Mouse (Mus musculus): ENCODE measurements around the gene Car3.
"Not testable (repeated sequence)": the region's sequence is repeated elsewhere in the genome, so short reads cannot be mapped to it uniquely, and the experiment has no call there.

Car3 gene

DNA sequence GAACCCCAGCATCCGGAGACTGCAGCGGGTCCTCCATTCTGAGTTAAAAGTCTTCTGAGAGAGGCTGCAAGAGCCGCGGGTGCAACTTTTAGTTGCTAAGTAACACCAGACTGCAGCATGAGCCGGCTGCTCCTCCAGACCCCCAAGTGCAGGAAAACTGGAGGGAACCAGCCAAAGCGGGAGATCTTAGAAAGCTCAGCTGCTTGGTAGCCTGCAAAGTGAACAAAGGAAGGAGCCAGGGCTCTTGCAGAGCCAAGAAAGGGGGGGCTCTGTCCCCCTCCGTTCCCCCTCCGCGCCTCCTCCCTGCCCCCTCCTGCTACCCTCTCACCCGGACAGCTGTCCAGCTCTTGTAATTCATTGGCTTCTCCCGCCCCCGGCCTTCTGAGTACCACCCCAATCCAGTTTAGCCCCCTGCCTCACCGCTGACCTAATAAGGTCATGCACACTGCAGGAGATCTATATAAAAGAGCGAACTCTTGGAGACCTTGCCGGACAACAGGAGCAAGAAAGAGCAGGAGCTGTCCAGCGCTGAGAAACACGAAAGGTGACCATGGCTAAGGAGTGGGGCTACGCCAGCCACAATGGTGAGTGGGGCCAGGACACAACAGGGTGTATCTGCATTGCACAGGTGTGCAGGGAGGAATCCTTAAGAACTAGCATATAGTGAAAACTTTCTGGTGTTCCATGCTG, at the start of gene Car3:
Gene Car3, plus strand, starts transcription at position 491 of the 690 bp plus-strand sequence.
- DNase-seq (ENCODE audit: low spot score in 2 of 2), result no peak

DNA sequence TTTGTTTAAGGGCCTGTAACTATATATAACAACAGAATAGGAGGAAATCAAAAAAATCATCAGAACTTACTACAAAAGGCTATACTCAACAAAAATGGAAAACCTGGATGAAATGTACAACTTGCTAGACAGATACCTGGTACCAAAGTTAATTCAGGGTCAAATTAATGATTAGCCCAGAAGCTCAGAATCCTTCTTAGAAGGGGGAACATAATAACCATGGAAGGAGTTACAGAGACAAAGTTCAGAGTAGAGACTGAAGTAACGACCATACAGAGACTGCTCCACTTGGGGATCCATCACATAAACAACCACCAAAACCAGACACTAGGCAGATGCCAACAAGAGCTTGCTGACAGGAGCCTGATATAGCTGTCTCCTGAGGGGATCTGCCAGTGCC, 47.9 kb upstream of the Car3 start:
- DNase-seq (ENCODE audit: low spot score in 2 of 2), result not testable (repeated sequence)

DNA sequence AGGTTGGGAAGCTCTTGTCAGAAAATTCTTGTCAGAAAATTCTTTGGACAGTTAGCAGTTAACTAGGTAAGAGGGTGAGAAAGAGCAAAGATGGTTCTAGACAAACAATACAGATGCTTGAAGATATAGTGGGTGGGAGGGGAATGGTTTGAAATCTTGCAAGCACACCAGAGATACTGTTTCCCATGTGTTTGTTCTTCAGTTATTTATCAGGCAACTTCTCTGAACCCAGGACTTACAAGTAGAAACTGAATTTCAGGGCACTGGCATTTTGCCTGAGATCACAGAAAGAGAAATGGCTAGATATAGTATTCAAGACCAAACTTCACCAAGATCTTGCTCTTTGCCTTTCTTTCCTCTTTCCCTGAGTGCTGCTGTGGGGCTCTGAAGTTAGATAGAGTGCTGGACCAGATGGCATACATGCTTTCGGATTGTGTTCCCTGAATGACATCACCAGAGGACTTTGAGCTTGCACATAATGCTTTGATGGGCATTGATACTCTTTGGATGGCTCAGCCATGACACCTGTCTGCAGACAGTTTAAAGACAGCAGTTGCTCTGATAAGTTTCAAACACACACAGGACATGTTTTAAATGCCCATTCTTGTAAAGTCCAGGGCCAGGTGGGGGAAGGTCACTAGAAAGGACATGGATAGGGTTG, 43.3 kb upstream of the Car3 start:
- no peak for DNase-seq (ENCODE audit: low spot score in 2 of 2)

DNA sequence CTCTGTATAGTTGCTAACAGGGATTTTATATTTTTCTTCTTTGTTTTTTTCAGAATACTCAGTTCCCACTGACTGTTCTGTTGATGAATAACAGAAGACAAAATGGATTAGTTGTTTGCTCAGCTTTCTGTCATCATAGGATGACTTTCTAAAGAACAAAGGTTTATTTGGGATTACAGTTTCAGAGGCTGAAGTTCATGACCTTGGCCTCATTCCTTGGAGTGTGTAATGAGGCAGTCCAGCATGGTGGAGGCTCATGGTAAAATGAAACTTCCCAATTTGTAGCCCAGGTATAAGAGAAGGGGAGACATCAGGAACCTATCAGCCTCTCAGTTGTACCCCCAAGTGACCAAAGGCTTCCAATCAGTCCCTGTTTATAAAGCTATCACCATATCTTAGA, 34.4 kb upstream of the Car3 start:
- DNase-seq (ENCODE audit: low spot score in 2 of 2), result no peak

DNA sequence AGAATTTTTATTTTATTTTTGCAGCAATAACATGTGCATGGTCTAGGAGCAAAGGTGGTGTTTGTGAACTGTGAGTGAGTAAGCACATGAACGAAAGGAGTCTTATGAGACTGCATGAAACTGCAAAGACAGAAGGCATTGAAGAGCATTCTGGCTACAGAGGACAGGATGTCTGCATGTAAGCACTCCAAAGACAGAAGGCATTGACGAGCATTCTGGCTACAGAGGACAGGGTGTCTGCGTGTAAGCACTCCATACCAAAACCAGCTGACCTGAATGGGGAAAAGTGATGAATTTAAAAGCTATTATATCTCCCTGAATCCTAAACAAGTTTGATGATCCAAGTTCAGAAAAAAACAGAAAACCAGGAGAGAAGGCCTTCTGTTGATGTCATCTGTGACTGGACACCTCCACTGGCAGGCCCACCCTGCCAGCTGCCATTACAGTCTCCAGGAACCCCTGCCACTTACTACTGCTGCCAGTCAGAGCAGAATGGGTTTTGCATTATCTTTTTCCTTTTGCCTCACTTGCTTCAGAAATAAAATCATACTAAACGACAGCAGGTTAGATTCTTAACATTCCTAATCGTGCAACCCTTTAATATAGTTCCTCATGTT, 32.0 kb upstream of the Car3 start:
- DNase-seq (ENCODE audit: low spot score in 2 of 2), result no peak

DNA sequence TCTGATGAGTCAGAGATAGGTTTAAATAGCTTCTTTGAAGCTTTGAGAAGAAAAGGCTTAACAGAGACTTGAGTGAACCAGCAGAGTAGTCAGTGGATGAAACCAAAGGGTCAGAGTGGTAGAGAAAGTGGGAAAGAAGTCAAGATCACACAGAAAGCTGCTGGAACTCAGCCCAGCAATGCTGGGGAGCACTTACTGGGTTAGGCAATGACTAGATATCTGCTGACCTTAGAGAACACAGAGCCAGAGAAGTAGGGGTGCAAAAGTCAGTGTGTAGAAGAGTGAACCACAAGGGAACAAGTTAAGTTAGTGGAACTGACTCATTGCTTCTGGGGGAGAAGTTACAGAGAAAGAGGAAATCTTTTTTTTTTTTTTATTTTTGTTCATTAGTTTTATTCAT, 30.5 kb upstream of the Car3 start:
- DNase-seq (ENCODE audit: low spot score in 2 of 2), result no peak

DNA sequence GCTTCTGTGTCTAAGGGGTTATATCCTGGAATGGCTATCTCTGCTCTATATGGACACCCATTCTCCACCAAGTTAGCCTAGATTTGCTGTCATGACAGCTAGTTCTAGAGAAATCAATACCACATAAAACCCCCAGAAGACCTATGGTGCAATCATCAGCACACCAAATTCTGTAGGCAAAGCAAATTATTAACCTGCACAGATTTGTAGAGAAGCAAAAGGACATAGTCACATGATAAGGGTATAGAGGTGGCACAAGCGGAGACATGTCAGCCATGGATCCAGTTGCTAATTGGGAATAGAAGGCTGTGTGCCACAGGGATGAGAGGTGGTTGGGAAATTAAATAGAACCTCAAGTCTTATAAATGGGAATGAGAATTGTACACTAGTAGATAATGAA, 24.4 kb upstream of the Car3 start:
- DNase-seq (ENCODE audit: low spot score in 2 of 2), result no peak

DNA sequence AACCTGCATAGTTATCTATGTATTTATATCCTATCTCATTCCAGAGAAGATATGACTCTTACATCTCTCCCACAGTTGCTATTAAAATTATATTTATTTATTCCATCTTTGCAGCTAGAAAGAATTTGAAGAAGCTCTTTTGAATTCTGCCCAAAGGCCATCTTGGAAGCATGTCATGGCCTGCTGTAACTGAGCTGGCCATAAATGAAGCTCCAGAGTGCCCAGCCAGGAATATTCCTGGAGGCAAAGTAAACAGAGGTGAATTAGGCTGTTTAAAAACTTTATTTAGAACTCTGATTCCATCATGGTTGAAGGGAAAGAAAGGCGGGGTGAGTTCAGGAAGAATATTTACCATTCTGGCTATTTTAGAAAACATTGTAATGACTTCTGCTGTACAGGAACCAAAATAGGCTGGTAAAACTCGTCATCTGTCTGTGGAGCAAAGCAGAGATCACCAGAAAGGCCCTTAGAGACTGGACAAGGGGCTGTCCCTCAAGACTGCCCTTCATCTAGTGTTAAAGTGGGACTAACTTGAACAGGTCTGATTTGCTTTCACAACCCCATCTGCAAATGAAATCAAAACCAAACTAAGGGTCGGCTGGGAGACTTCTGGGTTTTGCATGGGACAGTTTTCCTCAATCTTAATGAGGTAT, 23.7 kb upstream of the Car3 start:
- DNase-seq (ENCODE audit: low spot score in 2 of 2), result no peak

DNA sequence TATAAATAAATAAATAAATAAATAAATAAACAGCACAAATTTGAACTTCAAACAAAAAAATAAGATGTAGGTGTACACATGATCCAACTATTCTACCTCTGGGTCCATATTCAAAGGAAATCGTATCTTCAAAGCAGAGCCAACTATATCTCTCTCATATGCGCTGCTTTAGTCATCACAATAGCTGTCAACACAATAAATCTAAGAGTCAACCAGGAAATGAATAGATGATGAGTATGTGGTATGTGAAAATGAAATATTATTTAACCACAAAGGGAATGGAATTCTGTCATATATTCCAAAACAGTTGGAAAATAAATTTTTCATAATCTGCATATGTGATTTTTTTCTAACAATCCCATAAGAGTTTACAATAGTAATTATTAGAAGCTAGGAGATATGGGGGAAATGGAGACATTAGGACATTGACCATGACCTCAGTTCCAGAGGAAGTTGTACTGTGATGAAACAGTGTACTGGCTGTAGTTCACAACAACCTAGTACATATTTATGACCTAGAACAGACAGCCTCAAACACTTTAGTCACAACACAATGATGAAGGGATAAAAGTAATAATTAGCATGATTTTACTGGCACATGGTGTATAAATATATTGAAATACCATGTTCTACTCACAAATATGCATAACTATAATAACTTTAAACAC, 14.6 kb upstream of the Car3 start:
- no peak for DNase-seq (ENCODE audit: low spot score in 2 of 2)

DNA sequence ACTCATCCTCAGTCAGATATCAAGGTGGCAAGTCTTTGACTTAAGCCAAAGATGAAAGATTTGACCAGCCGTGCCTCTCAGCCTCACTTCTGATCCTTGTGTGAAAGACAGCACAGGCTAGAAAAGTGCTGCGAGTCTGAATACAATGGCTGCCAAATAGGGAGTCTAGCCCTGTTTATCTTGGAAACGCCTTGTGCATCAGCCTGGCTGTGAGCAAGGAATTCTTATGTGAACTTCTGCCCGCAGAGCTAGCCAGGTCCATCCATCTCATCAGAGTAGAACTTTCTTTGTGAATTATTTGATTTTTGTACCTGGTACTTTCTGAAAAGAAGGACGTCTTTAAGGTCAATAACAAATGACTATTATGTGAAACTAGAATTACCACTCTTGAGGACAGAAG, 9.3 kb upstream of the Car3 start:
- no peak for DNase-seq (ENCODE audit: low spot score in 2 of 2)

DNA sequence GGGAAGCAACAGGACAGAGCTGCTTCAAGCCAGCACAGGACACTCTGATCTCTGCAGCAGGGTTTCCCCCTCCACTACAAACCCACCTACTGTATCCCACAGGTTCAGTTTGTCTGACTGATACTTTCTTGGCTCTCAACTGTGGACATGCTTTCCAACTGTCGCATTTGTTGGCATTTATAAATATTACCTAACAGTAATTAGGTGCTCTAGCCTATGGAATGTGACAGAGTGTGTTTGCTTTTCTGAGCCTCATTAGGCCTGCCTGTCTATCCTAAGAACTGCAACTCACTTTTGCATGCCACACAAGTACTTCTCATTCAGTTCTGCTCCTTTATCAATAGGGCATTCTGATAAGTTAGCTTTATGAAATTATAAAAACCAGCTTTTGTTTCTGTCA, 8.9 kb upstream of the Car3 start:
- DNase-seq (ENCODE audit: low spot score in 2 of 2), result no peak

DNA sequence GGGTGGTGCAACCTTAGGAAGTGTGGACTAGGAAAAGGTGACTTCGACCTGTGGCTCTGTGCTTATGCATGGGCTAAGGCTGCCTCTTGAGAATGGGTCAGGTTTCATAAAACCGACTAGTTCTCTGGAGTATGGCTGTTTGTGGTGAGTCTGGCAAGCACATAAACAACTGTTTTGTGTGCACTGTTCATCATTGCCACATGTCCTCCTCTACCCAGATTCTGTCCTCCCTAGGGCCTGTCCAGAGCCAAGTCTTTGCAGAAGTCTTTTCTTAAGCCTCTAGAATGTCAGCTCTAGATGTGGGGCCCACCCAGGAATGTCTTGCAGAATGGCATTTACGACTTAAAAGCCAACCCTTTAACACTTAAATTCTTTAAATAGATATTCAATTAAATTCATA, 5.4 kb upstream of the Car3 start:
- DNase-seq (ENCODE audit: low spot score in 2 of 2), result no peak

DNA sequence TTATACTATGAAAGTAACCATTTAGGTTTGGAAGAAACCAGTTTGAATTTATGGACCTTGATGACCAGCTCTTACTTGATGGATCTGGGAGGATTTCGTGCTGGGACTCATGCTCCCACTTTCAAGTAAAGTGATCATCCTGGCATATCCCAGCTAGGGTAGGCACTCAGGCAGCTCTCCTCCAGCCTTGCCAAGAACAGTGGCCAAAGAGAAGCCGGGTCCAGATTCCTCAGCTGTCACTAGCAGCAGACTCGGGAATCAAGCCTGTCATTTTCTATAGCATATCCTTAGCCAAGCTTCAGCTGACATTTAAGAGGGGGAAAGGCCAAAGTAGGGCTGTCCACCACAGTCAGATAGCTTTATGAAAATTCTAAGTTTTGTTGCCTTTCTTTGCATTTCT, 3.0 kb upstream of the Car3 start:
- DNase-seq (ENCODE audit: low spot score in 2 of 2), result no peak

DNA sequence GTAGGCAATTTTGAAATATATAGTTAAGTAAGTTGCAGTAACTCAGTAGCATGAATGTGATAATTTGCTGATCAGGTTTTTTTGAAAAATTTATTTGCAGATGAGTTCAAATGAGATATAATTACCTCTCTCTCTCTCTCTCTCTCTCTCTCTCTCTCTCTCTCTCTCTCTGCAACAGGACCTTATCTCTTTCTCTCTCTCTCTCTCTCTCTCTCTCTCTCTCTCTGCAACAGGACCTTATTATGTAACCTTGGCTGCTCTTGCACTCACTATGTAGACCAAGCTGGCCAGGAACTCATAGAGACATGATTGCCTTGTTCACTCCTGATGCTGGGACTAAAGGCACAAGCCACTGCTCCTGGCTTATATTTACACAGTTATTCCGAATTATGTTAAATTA, 2.1 kb upstream of the Car3 start:
- DNase-seq (ENCODE audit: low spot score in 2 of 2), result no peak

DNA sequence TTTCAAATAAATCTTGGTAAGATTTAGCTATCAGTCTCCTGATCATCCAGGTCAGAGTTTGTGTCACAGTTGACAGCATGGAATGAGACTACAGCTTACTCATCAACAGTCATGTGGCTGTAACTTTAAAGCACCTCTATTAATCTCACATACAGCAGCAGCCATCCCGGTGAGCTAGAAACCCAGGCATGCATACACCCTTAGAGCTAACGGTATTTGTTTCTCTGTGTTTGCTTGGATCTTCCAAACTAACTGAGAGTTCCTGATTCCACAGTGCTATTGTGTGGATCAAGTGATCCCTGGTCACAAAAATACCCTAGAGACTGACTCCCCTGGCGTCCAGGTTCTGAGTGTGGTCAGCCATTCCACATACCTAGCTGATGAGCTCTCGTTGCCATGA, 1.5 kb upstream of the Car3 start:
- no peak for DNase-seq (ENCODE audit: low spot score in 2 of 2)

DNA sequence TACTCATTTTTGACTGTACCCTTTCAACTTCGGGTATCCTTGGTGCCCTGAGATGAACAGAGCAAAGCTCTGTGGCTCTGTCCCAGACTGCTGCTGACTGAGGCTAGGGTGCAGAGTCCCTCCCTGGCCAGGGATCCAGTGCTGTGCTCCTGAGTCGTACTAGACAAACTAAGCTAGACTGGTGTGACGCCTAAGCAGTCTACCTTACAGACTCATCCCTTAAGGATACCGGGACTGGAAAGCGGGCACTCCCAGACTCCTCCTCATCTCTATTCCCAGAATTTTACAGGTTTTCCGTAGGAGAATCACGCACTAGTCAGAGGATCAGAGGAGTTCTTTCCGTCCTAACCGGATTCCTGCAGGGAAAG, 674 bp upstream of the Car3 start:
- no peak for DNase-seq (ENCODE audit: low spot score in 2 of 2)

DNA sequence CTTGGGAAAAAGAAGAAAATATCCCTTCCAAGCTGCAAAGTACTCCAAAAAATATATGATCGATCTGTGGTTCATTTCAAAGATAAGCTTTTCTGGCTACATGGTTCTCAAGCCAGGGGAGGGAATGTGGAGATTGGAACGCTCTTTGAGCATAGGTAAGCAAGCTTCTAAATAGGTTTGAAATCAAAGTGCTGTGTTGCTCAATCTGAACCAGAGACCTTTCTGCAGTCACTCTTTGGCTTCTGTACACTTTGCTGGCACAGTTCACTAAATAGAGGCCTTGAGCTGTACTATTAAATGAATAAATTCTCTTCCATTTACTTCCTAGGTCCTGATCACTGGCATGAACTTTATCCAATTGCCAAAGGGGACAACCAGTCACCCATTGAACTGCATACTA, 610 bp downstream of the Car3 start:
- DNase-seq (ENCODE audit: low spot score in 2 of 2), result no peak

DNA sequence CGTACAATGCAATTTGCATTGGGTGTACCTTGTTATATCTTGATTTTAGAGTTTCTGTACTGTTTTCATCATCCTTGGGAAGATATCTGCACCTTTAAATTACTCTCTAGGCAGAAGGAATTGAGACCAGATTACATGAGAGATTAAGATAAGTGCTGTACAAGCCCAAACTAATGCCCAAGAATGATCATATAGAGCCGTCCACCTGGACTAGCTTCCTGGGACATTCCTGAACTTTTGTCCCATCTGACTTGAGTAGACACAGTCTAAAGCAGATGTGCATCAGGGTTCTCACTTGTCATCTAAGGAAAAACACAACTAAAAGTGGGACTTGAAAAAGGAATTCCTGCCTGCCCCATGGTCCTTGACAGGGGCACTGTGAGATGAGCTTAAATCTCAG, 2.6 kb downstream of the Car3 start:
- no peak for DNase-seq (ENCODE audit: low spot score in 2 of 2)

DNA sequence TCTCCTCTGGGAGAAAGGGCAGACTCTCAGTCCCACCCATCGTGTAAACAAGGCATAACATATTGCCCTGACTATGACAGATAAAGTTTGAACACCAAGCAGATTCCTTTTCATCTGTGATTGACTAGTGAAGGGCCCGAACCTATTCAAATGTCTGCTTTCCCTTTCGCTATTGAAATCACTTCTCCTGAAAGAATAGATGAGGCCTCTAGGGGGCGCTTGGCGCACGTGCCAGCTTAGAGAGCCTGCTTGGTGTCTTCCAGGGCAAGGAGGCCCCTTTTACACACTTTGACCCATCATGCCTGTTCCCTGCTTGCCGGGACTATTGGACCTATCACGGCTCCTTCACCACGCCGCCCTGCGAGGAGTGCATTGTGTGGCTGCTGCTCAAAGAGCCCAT, 6.5 kb downstream of the Car3 start:
- DNase-seq (ENCODE audit: low spot score in 2 of 2), result peak in 1 of 2 experiments; percentile 52

DNA sequence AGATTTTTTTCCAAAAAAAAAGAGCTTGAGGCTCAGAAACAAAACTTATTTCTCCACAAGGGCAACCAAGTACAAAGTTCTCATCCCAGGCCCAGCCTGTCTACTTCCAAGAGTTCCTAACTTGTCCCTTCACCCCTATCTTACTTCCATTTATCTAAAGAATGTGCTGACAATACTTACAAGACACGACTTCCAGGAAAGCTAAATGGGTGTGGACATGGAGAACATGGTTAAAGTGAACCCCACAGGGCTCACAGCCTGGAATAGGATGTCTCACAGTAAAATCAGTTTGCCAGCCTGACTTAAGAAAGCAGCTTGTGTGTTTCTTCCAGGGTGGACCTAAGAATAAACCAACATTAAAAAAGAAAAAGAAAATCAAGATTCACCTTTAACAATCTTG, 7.2 kb downstream of the Car3 start:
- DNase-seq (ENCODE audit: low spot score in 2 of 2), result no peak

DNA sequence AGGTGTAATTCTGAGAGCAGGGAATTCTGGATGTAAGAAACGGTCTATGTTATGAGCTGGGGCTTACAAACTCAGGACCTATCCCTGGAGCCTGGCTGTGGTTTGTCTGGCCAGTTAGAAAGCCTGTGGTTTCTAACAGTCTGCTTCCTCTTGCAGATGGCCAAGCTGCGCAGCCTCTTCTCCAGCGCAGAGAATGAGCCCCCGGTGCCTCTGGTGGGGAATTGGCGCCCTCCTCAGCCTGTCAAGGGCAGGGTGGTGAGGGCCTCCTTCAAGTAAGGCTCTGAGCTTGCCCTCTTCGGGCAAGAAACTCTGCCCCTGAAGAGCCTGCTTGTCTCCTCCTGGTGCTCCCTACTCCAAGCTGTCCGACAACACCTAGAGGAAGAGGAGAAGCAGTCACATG, 8.1 kb downstream of the Car3 start:
- no peak for DNase-seq (ENCODE audit: low spot score in 2 of 2)

DNA sequence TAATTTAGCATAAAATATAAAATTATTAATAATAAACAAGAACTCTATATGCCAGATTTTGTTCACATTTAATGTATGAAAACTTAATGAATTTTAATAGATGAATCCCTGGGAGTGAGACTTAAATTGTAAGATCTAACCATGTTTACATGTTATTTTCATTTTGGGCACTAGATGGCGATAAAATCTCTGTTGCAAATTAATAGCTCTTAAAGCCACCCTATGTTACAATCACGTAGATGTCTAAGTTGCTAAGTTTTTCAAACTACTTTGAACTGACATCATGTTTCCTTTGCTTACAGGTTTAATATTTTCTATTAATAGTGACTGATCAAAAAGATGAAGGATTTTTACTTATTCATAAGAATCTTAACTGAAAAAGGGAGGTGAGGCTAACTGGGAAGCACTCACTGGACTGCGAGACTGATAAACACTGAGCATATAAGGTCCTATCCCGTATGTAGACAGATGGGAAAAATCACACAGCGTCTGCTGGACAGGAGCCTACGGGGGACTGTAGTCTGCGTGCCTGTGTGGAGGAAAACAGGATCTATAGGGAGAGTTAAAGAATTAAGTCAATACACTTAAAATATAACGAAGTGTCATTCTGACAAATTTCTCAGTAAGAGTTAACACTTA, 11.2 kb downstream of the Car3 start:
- DNase-seq (ENCODE audit: low spot score in 2 of 2), result no peak

All from frontal cortex, postnatal 14 days (tissue).